Mouse (Mus musculus) brain, embryonic 18.5 days (tissue): Measurements from ENCODE around the gene C330021F23Rik.
"Not testable (repeated sequence)": the region's sequence is repeated elsewhere in the genome, so short reads cannot be mapped to it uniquely, and the experiment has no call there.

ENCODE experiments used
- DNase-seq: peaks from one replicate; pipeline ENCODE4 v3.0.0-alpha.2; 2012; ENCODE audit warnings: low read depth, low spot score

The C330021F23Rik gene

DNA sequence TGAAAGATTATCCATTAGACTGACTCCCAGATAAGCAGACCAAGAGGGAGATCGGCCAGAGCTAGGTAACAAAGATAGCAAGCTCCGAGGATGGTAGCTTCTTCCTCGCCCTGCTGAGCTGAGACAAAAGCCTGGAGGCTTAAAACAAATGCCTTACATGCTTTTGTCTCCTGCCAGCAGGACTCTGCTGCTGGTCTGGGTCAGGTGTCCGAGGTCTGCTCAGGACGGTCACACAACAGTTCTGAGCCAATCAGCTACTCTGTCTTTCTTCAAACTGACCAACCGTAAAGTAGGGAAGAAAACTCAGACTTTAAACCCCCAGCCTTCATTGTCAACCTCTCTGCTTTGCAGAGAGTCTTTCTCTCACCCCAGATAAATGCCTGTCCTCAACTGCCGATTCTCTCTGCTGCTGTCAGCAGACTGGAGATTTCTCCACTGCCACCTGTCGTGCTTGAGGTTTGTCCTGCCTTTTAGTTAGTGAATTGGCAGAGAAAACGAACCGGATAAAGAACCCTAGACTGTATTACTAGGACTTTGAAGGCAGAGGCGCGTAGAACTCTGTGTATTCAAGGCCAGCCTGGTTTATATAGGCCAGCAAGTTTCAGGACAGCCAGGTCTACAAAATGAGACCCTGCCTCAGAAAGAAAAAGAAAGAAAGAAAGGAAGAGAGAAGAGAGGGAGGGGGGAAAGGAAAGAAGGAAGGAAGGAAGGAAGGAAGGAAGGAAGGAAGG, at the start of gene C330021F23Rik:
Gene C330021F23Rik (plus strand): TSS at position 350 of the 731 bp plus-strand sequence.
- DNase-seq, result no peak

DNA sequence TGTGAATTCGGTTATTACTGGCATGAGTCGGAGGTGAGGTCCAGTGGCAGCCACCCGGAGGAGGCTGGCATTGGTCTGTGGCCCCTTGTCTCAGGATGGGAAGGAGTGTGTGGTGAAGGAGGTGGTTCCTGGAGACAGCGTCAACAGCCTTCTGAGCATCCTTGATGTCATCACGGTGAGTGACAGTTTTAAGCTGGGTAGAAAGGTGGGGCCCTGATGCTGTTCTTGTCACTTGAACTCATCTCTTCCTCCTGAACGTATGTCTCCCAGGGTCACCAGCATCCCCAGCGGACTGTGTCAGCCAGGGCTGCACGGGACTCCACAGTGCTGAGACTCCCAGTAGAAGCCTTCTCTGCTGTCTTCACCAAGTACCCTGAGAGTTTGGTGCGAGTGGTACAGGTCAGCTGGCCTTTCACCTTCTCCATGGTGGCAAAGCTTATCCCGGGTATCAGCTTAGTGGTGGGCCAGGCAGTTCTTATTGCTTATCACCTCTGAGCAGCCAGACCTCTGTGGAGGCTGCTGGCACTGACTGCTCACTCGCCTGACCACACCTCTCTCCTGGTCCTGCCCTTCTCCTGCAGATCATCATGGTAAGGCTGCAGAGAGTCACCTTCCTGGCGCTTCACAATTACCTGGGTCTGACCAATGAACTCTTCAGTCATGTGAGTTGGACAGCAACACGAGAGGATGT, 45.6 kb upstream of the C330021F23Rik start:
- DNase-seq, result no peak

DNA sequence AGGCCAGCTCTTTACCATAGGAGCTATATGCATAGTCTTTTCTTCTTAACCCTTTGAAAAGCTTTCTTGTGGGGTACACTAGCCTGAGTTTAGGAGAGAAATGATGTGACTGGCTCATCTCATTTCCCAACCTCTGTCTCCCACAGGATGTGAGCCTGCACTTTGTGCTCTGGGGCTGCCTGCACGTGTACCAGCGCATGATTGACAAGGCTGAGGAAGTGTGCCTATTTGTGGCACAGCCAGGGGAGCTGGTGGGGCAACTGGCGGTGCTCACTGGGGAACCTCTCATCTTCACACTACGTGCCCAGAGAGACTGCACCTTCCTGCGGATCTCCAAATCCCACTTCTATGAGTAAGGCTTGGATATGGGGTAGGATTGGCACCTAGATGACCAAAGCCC, 37.0 kb upstream of the C330021F23Rik start:
- no peak for DNase-seq

GRCm38 (mm10) chr8:3531936-3532335, 35.9 kb upstream of the C330021F23Rik start:
- no peak for DNase-seq

- no peak for DNase-seq
These were observed 31.5 kb upstream of the C330021F23Rik start for GRCm38 (mm10) chr8:3536053-3536841.

- no peak for DNase-seq
These were observed 30.9 kb upstream of the C330021F23Rik start for GRCm38 (mm10) chr8:3536940-3537339.

DNA sequence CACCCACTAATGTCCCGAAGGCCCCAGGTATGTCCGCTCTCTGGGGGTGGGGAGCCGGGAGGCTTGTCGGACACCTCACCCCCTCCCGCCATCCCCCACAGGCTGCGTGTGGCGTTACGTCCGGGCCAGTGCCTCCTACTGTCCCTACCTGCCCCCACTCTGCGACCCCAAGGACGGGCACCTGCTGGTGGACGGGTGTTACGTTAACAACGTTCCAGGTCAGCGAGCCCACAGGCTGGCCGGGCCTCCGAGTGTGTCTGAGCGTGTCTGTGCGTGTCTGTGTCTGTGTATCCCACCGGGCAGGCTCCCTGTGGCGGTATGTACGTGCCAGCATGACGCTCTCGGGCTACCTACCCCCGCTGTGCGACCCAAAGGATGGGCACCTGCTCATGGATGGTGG, 30.1 kb upstream of the C330021F23Rik start:
- no peak for DNase-seq

GRCm38 (mm10) chr8:3539146-3539545, 28.6 kb upstream of the C330021F23Rik start:
- no peak for DNase-seq

DNA sequence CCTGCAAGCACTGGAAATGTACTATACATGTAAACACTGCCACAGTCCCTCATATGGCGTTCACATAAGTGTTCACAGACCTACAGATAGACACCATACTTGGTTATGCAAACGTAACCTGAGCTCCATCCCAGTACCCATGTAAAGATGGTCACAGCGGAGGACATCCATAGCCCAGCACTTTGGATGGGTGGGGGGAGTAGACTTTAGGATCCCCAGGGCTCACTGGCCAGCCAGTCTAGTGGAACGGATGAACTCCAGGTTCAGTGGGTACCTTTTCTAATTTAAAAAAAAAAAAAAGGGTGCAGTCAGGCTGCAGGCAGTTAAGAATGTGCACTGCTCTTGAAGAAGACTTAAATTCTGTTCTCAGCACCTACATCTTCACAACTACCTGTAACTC, 27.7 kb upstream of the C330021F23Rik start:
- DNase-seq, result no peak

DNA sequence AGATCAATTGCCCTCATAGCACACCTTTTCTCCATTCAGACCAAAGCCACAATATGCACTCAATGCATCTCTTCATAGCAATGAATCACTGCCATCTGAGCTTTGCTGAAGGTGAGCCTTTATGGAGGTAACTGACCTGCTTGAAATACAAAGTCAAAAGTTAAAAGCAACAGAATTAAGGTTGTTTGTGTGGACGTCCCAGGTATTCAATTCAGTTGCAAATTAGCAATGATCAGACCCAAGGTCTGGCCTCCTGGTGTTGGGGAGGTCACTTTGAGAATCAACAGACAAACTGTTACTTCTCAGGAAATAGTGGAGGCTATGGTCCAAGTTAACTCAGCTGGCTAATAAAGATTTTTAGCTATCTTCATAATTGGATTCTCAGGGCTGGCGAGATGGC, 21.3 kb upstream of the C330021F23Rik start:
- no peak for DNase-seq

DNA sequence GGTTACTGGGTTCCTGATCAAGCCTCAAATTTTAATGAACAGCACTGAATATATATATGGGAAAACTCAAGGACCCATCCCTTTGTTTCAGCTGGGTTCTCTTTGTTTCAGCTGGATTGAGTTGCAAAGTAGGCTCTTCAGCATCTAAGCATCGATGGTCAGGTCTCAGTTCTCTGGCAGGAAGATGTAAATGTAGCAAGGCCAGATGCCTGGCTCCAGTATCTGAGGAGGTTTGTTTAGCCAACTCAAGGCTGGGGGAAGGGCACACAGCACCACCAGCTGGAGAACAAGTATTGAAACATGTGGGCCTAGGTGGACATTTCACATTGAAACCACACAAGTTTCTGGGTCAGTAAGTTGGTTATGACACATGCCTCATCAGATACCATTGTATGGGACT, 15.6 kb upstream of the C330021F23Rik start:
- DNase-seq, result no peak

- DNase-seq, result no peak
These were observed 11.7 kb upstream of the C330021F23Rik start for GRCm38 (mm10) chr8:3556114-3556513.

- no peak for DNase-seq
These were observed 588 bp downstream of the C330021F23Rik start for GRCm38 (mm10) chr8:3568378-3568777.

DNA sequence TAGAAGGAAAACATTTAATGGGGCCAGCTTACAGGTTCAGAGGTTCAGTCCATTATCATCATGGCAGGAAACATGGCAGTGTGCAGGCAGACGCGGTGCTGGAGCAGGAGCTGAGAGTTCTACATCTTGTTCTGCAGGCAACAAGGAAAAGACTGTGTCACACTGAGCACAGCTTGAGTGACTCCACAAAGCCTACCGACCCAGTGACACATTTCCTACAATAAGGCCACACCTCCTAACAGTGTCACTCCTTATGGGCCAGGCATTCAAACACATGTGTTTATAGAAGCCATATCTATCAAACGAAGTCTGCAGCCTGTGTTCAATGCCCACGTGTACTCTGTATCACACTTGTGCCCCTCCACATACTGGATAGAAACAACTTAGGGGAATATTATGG, 2.0 kb downstream of the C330021F23Rik start:
- no peak for DNase-seq

DNA sequence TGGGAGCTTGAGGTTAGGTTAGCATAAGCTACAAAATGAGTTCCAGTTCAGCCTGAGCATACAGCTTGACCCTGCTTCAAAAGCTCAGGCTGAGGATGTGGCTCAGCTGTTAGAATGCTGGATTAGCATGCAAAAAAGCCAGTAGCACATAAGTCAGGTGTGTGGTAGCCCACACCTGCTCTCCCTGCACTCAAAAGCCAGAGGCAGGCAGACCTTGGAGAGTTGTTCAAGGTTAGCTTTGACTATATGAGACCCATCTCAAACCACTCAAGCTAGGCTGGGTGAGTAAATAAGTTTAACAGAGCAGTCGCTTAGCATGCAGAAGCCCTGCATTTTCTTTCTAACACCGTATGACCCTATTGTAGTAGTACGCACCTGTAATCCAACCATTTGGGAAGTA, 6.8 kb downstream of the C330021F23Rik start:
- DNase-seq, result no peak

DNA sequence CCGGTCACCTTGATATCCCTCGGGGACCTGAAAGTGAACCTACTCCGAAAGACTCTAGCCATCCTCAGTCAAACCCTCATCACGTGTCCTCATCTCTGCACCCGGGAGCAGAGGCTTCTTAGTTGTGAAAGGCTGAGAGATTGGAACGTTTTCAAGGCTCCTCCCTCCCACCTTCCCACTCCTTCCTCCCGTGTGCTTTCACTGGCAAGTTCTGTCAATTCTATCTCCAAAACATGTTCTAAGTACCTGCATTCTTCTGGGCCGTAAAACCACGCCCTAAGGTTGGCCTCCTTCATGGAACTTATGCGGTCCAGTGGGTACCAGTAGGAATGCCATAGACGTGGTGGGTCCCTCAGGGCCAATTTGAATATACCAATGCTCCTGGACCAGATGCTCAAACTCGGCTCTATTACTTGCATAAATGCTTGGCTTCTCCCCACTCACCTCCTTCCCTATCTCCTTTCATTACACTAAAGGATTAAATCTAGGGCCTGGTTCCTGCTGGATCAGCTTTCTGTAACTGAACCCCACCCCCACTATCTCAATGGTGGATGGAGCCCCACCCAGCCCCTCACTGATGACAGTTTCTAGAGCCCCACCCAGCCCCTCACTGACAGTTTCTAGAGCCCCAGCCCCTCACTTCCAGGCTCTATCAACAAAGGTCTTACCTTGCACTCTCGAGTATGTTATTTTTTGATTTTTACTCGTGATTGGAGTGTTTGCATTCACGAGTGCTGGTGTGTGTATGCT, 8.6 kb downstream of the C330021F23Rik start:
- DNase-seq, result no peak

- DNase-seq, result no peak
These were observed 11.9 kb downstream of the C330021F23Rik start for GRCm38 (mm10) chr8:3579390-3580364.

- not testable (repeated sequence) for DNase-seq
These were observed 14.2 kb downstream of the C330021F23Rik start for GRCm38 (mm10) chr8:3581961-3582360.

DNA sequence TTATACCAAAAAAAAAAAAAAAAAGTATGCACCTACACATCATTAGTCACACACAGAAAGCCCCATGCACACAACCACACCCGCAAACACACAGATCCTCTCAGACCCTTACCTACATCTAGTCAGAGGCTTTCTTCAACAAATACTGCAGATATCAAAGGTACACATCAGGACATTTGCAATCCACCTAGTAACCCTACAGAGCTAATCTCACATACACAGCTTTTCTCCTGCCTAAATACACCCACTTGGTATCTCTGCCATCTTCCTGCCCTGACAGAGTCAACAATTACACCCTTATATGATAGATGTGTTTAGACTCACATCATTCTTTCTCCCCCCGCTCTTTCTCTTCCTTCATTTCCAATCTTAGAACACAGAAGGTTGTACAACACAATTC, 18.7 kb downstream of the C330021F23Rik start:
- no peak for DNase-seq

GRCm38 (mm10) chr8:3586993-3587390, 19.2 kb downstream of the C330021F23Rik start, which contains the start of gene Camsap3:
Gene Camsap3 (plus strand): TSS chr8:3587293.
- DNase-seq, result no peak
